Mouse (Mus musculus) heart, embryonic 10.5 days (tissue): ENCODE data around the gene Plppr5. TPM values are rescaled to one million over a fixed set of nuclear protein-coding genes. Genes with fewer than 3 reads are reported as not detected.

Source experiments
- DNase-seq: peaks from one replicate; pipeline ENCODE4 v3.0.0-alpha.2; 2017; ENCODE audit warnings: low spot score
- H3K27ac ChIP-seq: fragments of 300-500 bp; sonication (generic); 2 replicates; pipeline ENCODE4 v1.5.1; 2016; ENCODE audit warnings: mild to moderate bottlenecking
- H3K27me3 ChIP-seq: fragments of 300-500 bp; sonication (generic); 2 replicates; pipeline ENCODE4 v1.6.1; 2016; ENCODE audit warnings: mild to moderate bottlenecking; ENCODE audit not compliant: poor library complexity, insufficient read depth, severe bottlenecking
- H3K36me3 ChIP-seq: fragments of 300-500 bp; sonication (generic); 2 replicates; pipeline ENCODE4 v1.6.1; 2016; ENCODE audit warnings: mild to moderate bottlenecking, moderate library complexity
- H3K4me1 ChIP-seq: fragments of 300-500 bp; sonication (generic); 2 replicates; pipeline ENCODE4 v1.6.1; 2016; ENCODE audit warnings: mild to moderate bottlenecking
- H3K4me3 ChIP-seq: fragments of 300-500 bp; sonication (generic); 2 replicates; pipeline ENCODE4 v1.5.1; 2016; ENCODE audit warnings: mild to moderate bottlenecking, moderate library complexity
- H3K9me3 ChIP-seq: fragments of 300-500 bp; sonication (generic); 2 replicates; pipeline ENCODE4 v1.6.1; 2016; ENCODE audit warnings: mild to moderate bottlenecking, moderate library complexity
- WGBS: fragments of 180-500 bp; shearing (Covaris S2); methylation state at CpG from one replicate; pipeline ENCODE4 v1.1.7; 2016; 5-methylcytosine and 5-hydroxymethylcytosine counted together
- polyA plus RNA-seq: library from polyadenylated mRNA; unstranded; fragments of >200 nt; fragmentation: Nextera tagmentation; extraction: Ambion mirVana; gene quantifications from 2 replicates; pipeline ENCODE4 v1.2.1, GENCODE M21; 2016

The Plppr5 gene
- polyA plus RNA-seq, 1 experiment from 2014 or later = 5.3 TPM

DNA sequence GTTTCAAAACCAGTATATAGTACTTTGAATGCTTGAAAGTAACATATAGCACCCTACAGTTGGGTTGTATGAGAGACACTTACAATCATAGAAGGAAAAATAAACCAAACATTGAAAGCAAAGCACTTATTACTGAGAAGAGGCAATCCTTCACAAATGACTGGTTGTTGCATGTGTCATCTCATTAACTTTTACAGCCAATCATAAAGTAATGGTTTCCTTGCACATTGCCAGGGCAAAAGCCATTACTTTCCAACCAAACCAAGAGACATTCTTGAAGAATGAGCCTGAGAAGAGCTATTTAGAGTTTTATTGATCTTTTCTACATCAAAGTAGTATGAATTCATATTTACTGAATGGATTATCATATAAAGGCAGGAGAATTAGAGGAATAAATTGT, 148.8 kb downstream of the Plppr5 start:
- H3K27me3 ChIP-seq = no peaks in the 10 kb centered on the region
- DNase-seq = no peak
- H3K36me3 ChIP-seq = no peaks in the 10 kb centered on the region
- H3K9me3 ChIP-seq = no peaks in the 10 kb centered on the region
- no peaks in the 10 kb centered on the region for H3K4me1 ChIP-seq
- H3K4me3 ChIP-seq = no peak overlapping the region
- no peak overlapping the region for H3K27ac ChIP-seq

DNA sequence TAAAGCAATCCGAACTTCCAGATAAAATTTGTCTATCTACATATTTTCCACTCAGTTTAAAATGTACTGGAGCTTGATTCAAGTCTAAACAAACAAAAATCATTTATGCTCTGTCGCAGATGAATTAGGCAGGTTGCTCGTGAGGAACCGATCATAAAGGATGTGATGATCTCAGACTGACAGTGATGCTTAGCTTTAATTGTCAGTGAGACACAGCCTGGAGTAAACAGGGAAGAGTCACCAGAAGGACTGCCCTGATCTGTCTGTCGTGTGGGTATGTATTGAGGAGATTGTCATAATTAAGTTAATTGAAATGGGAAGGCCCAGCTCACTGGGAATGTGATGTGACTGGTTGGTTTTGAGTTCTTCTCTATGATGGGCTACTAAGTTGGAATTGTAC, 149.9 kb downstream of the Plppr5 start:
- 79% methylated on average over 5 of the region's 5 CpGs for WGBS
- Histone ChIP-seq H3K36me3 (no peaks in the 10 kb centered on the region), H3K4me1 (no peaks in the 10 kb centered on the region), H3K27ac (no peak overlapping the region), H3K9me3 (no peaks in the 10 kb centered on the region), H3K27me3 (no peaks in the 10 kb centered on the region), H3K4me3 (no peak overlapping the region)
- no peak for DNase-seq

DNA sequence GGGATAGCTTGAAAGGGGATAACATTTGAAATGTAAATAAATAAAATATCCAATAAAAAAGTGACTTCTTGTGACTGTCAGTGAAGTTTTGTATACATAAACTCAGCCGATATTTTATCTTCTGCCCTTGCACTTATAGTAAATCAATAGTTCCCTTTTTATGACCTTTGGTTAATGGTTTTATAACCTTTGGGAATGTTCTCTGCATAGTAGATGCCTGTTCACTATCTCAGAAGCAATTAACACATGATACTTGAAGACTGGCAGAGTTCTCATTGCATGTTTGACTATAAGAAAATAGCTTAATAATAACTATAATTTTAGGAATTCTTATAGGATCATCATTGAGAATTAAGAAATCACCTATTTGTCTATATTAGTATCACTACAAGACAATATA, 150.9 kb downstream of the Plppr5 start:
- DNase-seq = no peak
- Histone ChIP-seq H3K4me3 (no peak overlapping the region), H3K27ac (no peak overlapping the region), H3K4me1 (no peaks in the 10 kb centered on the region), H3K36me3 (no peaks in the 10 kb centered on the region), H3K9me3 (no peaks in the 10 kb centered on the region), H3K27me3 (no peaks in the 10 kb centered on the region)
- 87% methylated on average over 1 of the region's 1 CpGs for WGBS

DNA sequence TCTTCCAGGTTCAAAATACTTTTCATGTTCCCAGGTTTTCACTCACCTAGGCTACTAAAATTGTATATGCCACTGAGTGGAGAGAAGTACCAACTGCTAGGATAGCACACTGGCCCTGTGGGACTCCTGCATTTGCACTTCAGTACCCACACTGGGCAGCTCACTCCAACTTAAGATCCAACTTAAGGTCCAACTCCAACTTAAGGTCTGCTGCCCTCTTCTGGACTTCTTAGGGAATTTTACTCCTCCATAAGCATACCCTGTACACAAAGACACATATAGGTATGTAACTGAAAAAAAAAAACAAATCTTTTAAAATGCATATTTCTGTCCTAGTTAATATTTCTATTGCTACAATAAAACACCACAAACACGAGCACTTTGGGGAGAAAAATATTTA, 153.5 kb downstream of the Plppr5 start:
- H3K27ac ChIP-seq = no peak overlapping the region
- no peaks in the 10 kb centered on the region for H3K4me1 ChIP-seq
- no peak for DNase-seq
- WGBS = 25% methylated on average over 1 of the region's 1 CpGs
- H3K27me3 ChIP-seq = no peaks in the 10 kb centered on the region
- no peak overlapping the region for H3K4me3 ChIP-seq
- no peaks in the 10 kb centered on the region for H3K9me3 ChIP-seq
- H3K36me3 ChIP-seq = no peaks in the 10 kb centered on the region

DNA sequence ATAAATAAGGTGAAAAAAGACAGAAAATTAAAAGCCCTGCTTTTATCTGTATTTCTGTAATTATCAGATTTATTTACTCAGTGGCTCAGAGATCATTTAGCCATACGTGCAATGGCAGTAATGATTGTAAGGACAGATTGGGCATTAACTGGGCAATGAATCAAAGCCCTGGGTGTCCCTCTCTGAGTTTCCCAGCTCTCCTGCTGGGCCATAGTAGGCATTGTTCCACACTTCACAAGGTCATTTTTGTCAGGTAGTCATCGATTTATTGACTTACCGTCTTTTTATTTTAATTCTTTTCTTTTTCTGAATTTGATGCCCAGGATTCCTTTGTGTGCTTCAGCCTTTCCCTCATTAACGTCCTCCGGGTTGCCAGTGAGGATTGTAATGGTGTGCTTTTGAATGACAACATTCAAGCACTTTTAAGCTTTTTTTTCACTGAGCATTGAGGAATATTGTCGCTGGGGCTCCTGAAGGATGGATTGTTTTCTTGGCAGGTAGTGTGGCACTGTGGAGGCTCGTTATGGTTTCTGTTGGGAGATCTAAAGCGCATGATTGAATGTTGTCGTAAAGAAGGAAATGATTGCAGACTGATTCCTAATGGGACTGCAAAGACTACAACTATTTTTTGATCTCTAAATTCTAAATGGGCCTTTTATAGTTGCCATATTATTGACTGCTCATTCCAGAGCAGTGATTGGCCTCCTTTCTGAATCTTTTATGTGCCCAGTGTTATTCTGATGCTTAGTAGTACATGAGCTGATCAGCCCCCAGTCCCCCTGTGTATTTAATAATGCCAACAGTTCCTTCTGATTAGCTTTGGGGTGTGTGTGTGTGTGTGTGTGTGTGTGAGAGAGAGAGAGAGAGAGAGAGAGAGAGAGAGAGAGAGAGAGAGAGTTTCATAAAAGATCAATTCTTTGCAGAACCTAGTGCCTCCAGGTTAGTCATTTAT, 154.8 kb downstream of the Plppr5 start:
- WGBS = 78% methylated on average over 9 of the region's 9 CpGs
- no peak overlapping the region for H3K27ac ChIP-seq
- no peak for DNase-seq
- no peaks in the 10 kb centered on the region for H3K4me1 ChIP-seq
- no peaks in the 10 kb centered on the region for H3K9me3 ChIP-seq
- no peaks in the 10 kb centered on the region for H3K36me3 ChIP-seq
- no peak overlapping the region for H3K4me3 ChIP-seq
- no peaks in the 10 kb centered on the region for H3K27me3 ChIP-seq

DNA sequence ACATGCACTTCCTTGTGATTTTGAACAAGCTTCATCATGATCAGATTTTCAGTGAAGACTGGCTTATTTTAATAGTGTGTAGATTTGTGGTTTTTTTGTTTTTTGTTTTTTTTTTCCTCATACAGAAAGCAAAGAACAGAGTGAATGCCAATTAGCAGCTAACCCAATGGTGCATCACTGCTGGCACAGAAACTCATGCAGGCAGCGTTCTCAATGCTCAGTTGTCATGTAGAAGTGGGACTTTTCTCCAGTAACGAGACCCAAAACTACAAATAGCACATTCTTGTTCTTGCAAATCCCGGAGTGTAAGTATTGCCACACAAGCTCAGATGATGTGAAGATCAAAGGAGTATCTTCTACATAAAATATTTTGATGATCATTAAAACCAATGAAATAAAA, 156.9 kb downstream of the Plppr5 start:
- 80% methylated on average over 3 of the region's 3 CpGs for WGBS
- no peak for DNase-seq
- Histone ChIP-seq H3K9me3 (no peaks in the 10 kb centered on the region), H3K27ac (no peak overlapping the region), H3K4me1 (no peaks in the 10 kb centered on the region), H3K27me3 (no peaks in the 10 kb centered on the region), H3K4me3 (no peak overlapping the region), H3K36me3 (no peaks in the 10 kb centered on the region)

DNA sequence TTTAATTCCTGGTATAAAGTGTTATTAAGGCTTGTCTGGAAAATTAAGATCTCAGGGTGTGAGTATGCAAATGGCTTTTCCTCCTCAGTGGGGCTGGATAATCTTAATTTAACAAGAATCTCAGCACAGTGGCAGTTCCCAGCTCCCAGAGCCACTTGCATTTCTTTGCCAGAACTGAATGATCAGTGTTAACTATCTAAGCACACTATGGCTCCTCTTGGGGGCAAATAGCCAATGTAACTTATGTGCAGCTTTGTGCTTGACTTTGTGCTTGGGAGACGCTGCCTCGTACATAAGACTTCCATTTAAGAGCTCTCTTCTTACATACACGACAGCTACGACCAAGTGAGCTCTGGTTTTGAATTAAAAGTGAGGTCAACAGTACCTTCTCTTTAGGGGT, 158.0 kb downstream of the Plppr5 start:
- no peak overlapping the region for H3K27ac ChIP-seq
- 81% methylated on average over 4 of the region's 4 CpGs for WGBS
- no peak overlapping the region for H3K4me3 ChIP-seq
- no peaks in the 10 kb centered on the region for H3K27me3 ChIP-seq
- H3K4me1 ChIP-seq = no peaks in the 10 kb centered on the region
- H3K36me3 ChIP-seq = no peaks in the 10 kb centered on the region
- no peak for DNase-seq
- H3K9me3 ChIP-seq = no peaks in the 10 kb centered on the region

Other genes with a start within 250 kb of the Plppr5 start
- gene Plppr4, start 214.0 kb upstream of the Plppr5 start, polyA plus RNA-seq = 0.58 and 0.67 TPM in 2 replicates